Mouse (Mus musculus): ENCODE measurements around the gene Prpf4. TPM values are rescaled to one million over a fixed set of nuclear protein-coding genes. Genes with fewer than 3 reads are reported as not detected.

Prpf4 gene
- polyA plus RNA-seq, 1 experiment from 2014 or later = 12.6 TPM

GRCm38 (mm10) chr4:62389592-62390512 is 18.7 kb upstream of the Prpf4 start:
- WGBS = 81% methylated on average over 5 of the region's 5 CpGs
- peaks cover 75% of the 10 kb centered on the region for H3K36me3 ChIP-seq (ENCODE audit: control insufficient read depth, insufficient read depth, low read length)

GRCm38 (mm10) chr4:62391892-62392291 is 16.7 kb upstream of the Prpf4 start:
- no peak overlapping the region for H3K4me3 ChIP-seq (ENCODE audit: control insufficient read depth in 1 of 2, insufficient read depth in 1 of 2, low read depth in 1 of 2, low read length in 2 of 2)
- H3K27me3 ChIP-seq (ENCODE audit: control insufficient read depth, insufficient read depth, low read length) = no peaks in the 10 kb centered on the region
- H3K4me1 ChIP-seq (ENCODE audit: control insufficient read depth in 2 of 2, insufficient read depth in 2 of 2, low read length in 2 of 2) = no peaks in the 10 kb centered on the region
- no peak overlapping the region for H3K27ac ChIP-seq (replicated peaks in 1 of 2; ENCODE audit: control insufficient read depth in 1 of 2, insufficient read depth in 1 of 2, low read depth in 2 of 2, low read length in 2 of 2)
- H3K9me3 ChIP-seq (ENCODE audit: control insufficient read depth, low read length) = no peaks in the 10 kb centered on the region
- no peak for ATAC-seq (ENCODE audit: insufficient number of reproducible peaks, insufficient read depth, low FRiP score, low read depth)
- H3K4me2 ChIP-seq (ENCODE audit: low read length) = no peak overlapping the region
- WGBS = 74% methylated on average over 7 of the region's 7 CpGs
- H3K9ac ChIP-seq (ENCODE audit: low read length) = no peak overlapping the region
- peaks cover 84% of the 10 kb centered on the region for H3K36me3 ChIP-seq (ENCODE audit: control insufficient read depth, insufficient read depth, low read length)

More at GRCm38 (mm10) chr4:62389592-62390512, 18.7 kb upstream of the Prpf4 start:
- Histone ChIP-seq H3K4me2 (ENCODE audit: low read length) (no peak overlapping the region), H3K9ac (ENCODE audit: low read length) (no peak overlapping the region), H3K27ac (replicated peaks in 1 of 2; ENCODE audit: control insufficient read depth in 1 of 2, insufficient read depth in 1 of 2, low read depth in 2 of 2, low read length in 2 of 2) (no peak overlapping the region), H3K27me3 (ENCODE audit: control insufficient read depth, insufficient read depth, low read length) (no peaks in the 10 kb centered on the region), H3K4me3 (ENCODE audit: control insufficient read depth in 1 of 2, insufficient read depth in 1 of 2, low read depth in 1 of 2, low read length in 2 of 2) (no peak overlapping the region), H3K4me1 (ENCODE audit: control insufficient read depth in 2 of 2, insufficient read depth in 2 of 2, low read length in 2 of 2) (no peaks in the 10 kb centered on the region), H3K9me3 (ENCODE audit: control insufficient read depth, low read length) (no peaks in the 10 kb centered on the region)
- ATAC-seq (ENCODE audit: insufficient number of reproducible peaks, insufficient read depth, low FRiP score, low read depth) = no peak

- no peak for ATAC-seq (ENCODE audit: insufficient number of reproducible peaks, insufficient read depth, low FRiP score, low read depth)
- H3K4me1 ChIP-seq (ENCODE audit: control insufficient read depth in 2 of 2, insufficient read depth in 2 of 2, low read length in 2 of 2) = no peaks in the 10 kb centered on the region
- no peak overlapping the region for H3K27ac ChIP-seq (replicated peaks in 1 of 2; ENCODE audit: control insufficient read depth in 1 of 2, insufficient read depth in 1 of 2, low read depth in 2 of 2, low read length in 2 of 2)
- WGBS = 70% methylated on average over 6 of the region's 6 CpGs
- H3K4me2 ChIP-seq (ENCODE audit: low read length) = no peak overlapping the region
- H3K9ac ChIP-seq (ENCODE audit: low read length) = no peak overlapping the region
- peaks cover 85% of the 10 kb centered on the region for H3K36me3 ChIP-seq (ENCODE audit: control insufficient read depth, insufficient read depth, low read length)
- no peaks in the 10 kb centered on the region for H3K27me3 ChIP-seq (ENCODE audit: control insufficient read depth, insufficient read depth, low read length)
- no peaks in the 10 kb centered on the region for H3K9me3 ChIP-seq (ENCODE audit: control insufficient read depth, low read length)
- H3K4me3 ChIP-seq (ENCODE audit: control insufficient read depth in 1 of 2, insufficient read depth in 1 of 2, low read depth in 1 of 2, low read length in 2 of 2) = no peak overlapping the region
Observed at GRCm38 (mm10) chr4:62393459-62393858, 15.1 kb upstream of the Prpf4 start.

GRCm38 (mm10) chr4:62395806-62396205 is 12.8 kb upstream of the Prpf4 start:
- Histone ChIP-seq H3K4me2 (ENCODE audit: low read length) (no peak overlapping the region), H3K36me3 (ENCODE audit: control insufficient read depth, insufficient read depth, low read length) (peaks cover 85% of the 10 kb centered on the region), H3K27me3 (ENCODE audit: control insufficient read depth, insufficient read depth, low read length) (no peaks in the 10 kb centered on the region), H3K9ac (ENCODE audit: low read length) (no peak overlapping the region), H3K27ac (replicated peaks in 1 of 2; ENCODE audit: control insufficient read depth in 1 of 2, insufficient read depth in 1 of 2, low read depth in 2 of 2, low read length in 2 of 2) (no peak overlapping the region), H3K4me1 (ENCODE audit: control insufficient read depth in 2 of 2, insufficient read depth in 2 of 2, low read length in 2 of 2) (no peaks in the 10 kb centered on the region), H3K4me3 (ENCODE audit: control insufficient read depth in 1 of 2, insufficient read depth in 1 of 2, low read depth in 1 of 2, low read length in 2 of 2) (no peak overlapping the region), H3K9me3 (ENCODE audit: control insufficient read depth, low read length) (no peaks in the 10 kb centered on the region)
- 75% methylated on average over 1 of the region's 1 CpGs for WGBS
- no peak for ATAC-seq (ENCODE audit: insufficient number of reproducible peaks, insufficient read depth, low FRiP score, low read depth)

- Histone ChIP-seq H3K4me1 (ENCODE audit: control insufficient read depth in 2 of 2, insufficient read depth in 2 of 2, low read length in 2 of 2) (no peaks in the 10 kb centered on the region), H3K9ac (ENCODE audit: low read length) (no peak overlapping the region), H3K27ac (replicated peaks in 1 of 2; ENCODE audit: control insufficient read depth in 1 of 2, insufficient read depth in 1 of 2, low read depth in 2 of 2, low read length in 2 of 2) (no peak overlapping the region), H3K9me3 (ENCODE audit: control insufficient read depth, low read length) (no peaks in the 10 kb centered on the region), H3K36me3 (ENCODE audit: control insufficient read depth, insufficient read depth, low read length) (peaks cover 88% of the 10 kb centered on the region), H3K27me3 (ENCODE audit: control insufficient read depth, insufficient read depth, low read length) (no peaks in the 10 kb centered on the region), H3K4me2 (ENCODE audit: low read length) (no peak overlapping the region), H3K4me3 (ENCODE audit: control insufficient read depth in 1 of 2, insufficient read depth in 1 of 2, low read depth in 1 of 2, low read length in 2 of 2) (no peak overlapping the region)
- 82% methylated on average over 4 of the region's 4 CpGs for WGBS
- ATAC-seq (ENCODE audit: insufficient number of reproducible peaks, insufficient read depth, low FRiP score, low read depth) = no peak
Observed at GRCm38 (mm10) chr4:62397616-62398365, 10.8 kb upstream of the Prpf4 start.

GRCm38 (mm10) chr4:62398956-62399355 is 9.6 kb upstream of the Prpf4 start:
- Histone ChIP-seq H3K36me3 (ENCODE audit: control insufficient read depth, insufficient read depth, low read length) (peaks cover 89% of the 10 kb centered on the region), H3K27ac (replicated peaks in 1 of 2; ENCODE audit: control insufficient read depth in 1 of 2, insufficient read depth in 1 of 2, low read depth in 2 of 2, low read length in 2 of 2) (no peak overlapping the region), H3K4me1 (ENCODE audit: control insufficient read depth in 2 of 2, insufficient read depth in 2 of 2, low read length in 2 of 2) (no peaks in the 10 kb centered on the region), H3K9me3 (ENCODE audit: control insufficient read depth, low read length) (no peaks in the 10 kb centered on the region), H3K4me2 (ENCODE audit: low read length) (no peak overlapping the region), H3K4me3 (ENCODE audit: control insufficient read depth in 1 of 2, insufficient read depth in 1 of 2, low read depth in 1 of 2, low read length in 2 of 2) (no peak overlapping the region), H3K9ac (ENCODE audit: low read length) (no peak overlapping the region), H3K27me3 (ENCODE audit: control insufficient read depth, insufficient read depth, low read length) (no peaks in the 10 kb centered on the region)
- WGBS = 87% methylated on average over 3 of the region's 3 CpGs
- ATAC-seq (ENCODE audit: insufficient number of reproducible peaks, insufficient read depth, low FRiP score, low read depth) = no peak

GRCm38 (mm10) chr4:62406133-62406532 is 2.5 kb upstream of the Prpf4 start:
- Histone ChIP-seq H3K4me3 (ENCODE audit: control insufficient read depth in 1 of 2, insufficient read depth in 1 of 2, low read depth in 1 of 2, low read length in 2 of 2) (no peak overlapping the region), H3K27me3 (ENCODE audit: control insufficient read depth, insufficient read depth, low read length) (no peaks in the 10 kb centered on the region), H3K36me3 (ENCODE audit: control insufficient read depth, insufficient read depth, low read length) (peaks cover 42% of the 10 kb centered on the region), H3K9ac (ENCODE audit: low read length) (no peak overlapping the region), H3K4me2 (ENCODE audit: low read length) (no peak overlapping the region), H3K27ac (replicated peaks in 1 of 2; ENCODE audit: control insufficient read depth in 1 of 2, insufficient read depth in 1 of 2, low read depth in 2 of 2, low read length in 2 of 2) (no peak overlapping the region), H3K4me1 (ENCODE audit: control insufficient read depth in 2 of 2, insufficient read depth in 2 of 2, low read length in 2 of 2) (peaks cover 5 to 23% of the 10 kb centered on the region in 2 experiments), H3K9me3 (ENCODE audit: control insufficient read depth, low read length) (no peaks in the 10 kb centered on the region)
- ATAC-seq (ENCODE audit: insufficient number of reproducible peaks, insufficient read depth, low FRiP score, low read depth) = no peak
- WGBS = 87% methylated on average over 4 of the region's 4 CpGs
